Mouse (Mus musculus) intestine, postnatal 0 days (tissue): ENCODE results near the gene Camta1. TPM values are rescaled to one million over a fixed set of nuclear protein-coding genes. Genes with fewer than 3 reads are reported as not detected.

Source experiments
- ATAC-seq: fragments of 200-750 bp; cut with Nextera tagmentation; 2 replicates; pipeline ENCODE4 v1.8.0; 2017; ENCODE audit warnings: mild to moderate bottlenecking, moderate TSS enrichment, moderate library complexity
- H3K27ac ChIP-seq: fragments of 300-500 bp; sonication (generic); 2 replicates; pipeline ENCODE4 v1.5.1; 2014; ENCODE audit warnings: mild to moderate bottlenecking, low read depth, low read length, moderate library complexity
- H3K27me3 ChIP-seq: fragments of 300-500 bp; sonication (generic); replicated peaks from 2 replicates; pipeline ENCODE4 v1.6.1; 2014; ENCODE audit warnings: low read length, mixed read lengths; ENCODE audit not compliant: control insufficient read depth, insufficient read depth
- H3K36me3 ChIP-seq: fragments of 300-500 bp; sonication (generic); 2 replicates; pipeline ENCODE4 v1.6.1; 2014; ENCODE audit warnings: mild to moderate bottlenecking, moderate library complexity; ENCODE audit not compliant: control insufficient read depth, insufficient read depth
- H3K4me1 ChIP-seq: fragments of 300-500 bp; sonication (generic); replicated peaks from 2 replicates; pipeline ENCODE4 v1.6.1; 2014; ENCODE audit warnings: antibody characterized with exemption, low read length, mixed read lengths; ENCODE audit not compliant: control insufficient read depth, insufficient read depth
- H3K4me2 ChIP-seq: fragments of 300-500 bp; sonication (generic); replicated peaks from 2 replicates; pipeline ENCODE4 v1.6.1; 2014; ENCODE audit warnings: low read depth, mild to moderate bottlenecking, moderate library complexity
- H3K4me3 ChIP-seq: fragments of 300-500 bp; sonication (generic); 2 replicates; pipeline ENCODE4 v1.5.1; 2014; ENCODE audit warnings: low read depth, low read length
- H3K9ac ChIP-seq: fragments of 300-500 bp; sonication (generic); 2 replicates; pipeline ENCODE4 v1.6.1; 2014; ENCODE audit warnings: mild to moderate bottlenecking, low read depth, low read length
- H3K9me3 ChIP-seq: fragments of 300-500 bp; sonication (generic); 2 replicates; pipeline ENCODE4 v1.6.1; 2016; ENCODE audit warnings: mixed run types; ENCODE audit not compliant: control insufficient read depth
- CTCF ChIP-seq: sonication (generic); IDR thresholded peaks from 2 replicates; pipeline ENCODE4 v1.5.1; 2016; ENCODE audit warnings: low read depth, mild to moderate bottlenecking, control low read depth, antibody characterized with exemption, moderate library complexity
- WGBS: fragments of 180-500 bp; shearing (Covaris S2); extraction: QIAGEN DNeasy Blood & Tissue Kit; methylation state at CpG from one replicate; pipeline ENCODE4 v1.1.7; 2014; 5-methylcytosine and 5-hydroxymethylcytosine counted together
- polyA plus RNA-seq: library from polyadenylated mRNA; unstranded; fragments of >200 nt; fragmentation: Nextera tagmentation; extraction: Ambion mirVana; gene quantifications from 2 replicates; pipeline ENCODE4 v1.2.1, GENCODE M21; 2015

The Camta1 gene
- polyA plus RNA-seq, 1 experiment from 2014 or later, result 54.1 TPM

DNA sequence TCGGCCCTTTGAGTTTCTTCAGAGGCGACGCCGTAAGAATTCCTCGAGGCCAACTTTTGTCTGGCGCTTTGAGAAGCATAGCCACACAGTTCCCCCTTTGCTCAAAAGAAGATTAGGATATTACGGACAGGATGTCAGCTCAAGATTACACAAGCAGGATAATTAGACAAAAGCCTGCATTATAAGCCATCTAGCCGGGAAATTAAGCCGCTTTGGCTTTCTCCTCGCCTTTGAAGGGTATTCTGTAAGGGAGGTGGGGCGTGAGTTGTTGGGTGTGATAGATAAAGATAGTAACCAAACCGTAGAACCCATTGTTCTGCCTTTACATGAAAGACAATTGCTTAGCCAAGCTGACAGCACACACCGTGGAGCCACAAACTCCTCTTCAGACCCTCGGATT lies 579.6 kb downstream of the Camta1 start:
- no peak for TF ChIP-seq CTCF
- no peak for ATAC-seq
- Histone ChIP-seq H3K4me2 (no peak overlapping the region), H3K27ac (no peak overlapping the region), H3K36me3 (no peaks in the 10 kb centered on the region), H3K4me3 (no peak overlapping the region), H3K9me3 (no peaks in the 10 kb centered on the region), H3K27me3 (no peaks in the 10 kb centered on the region; the same call in 1 of the 2 replicates), H3K9ac (no peak overlapping the region), H3K4me1 (no peaks in the 10 kb centered on the region)
- 60% methylated on average over 14 of the region's 14 CpGs for WGBS

DNA sequence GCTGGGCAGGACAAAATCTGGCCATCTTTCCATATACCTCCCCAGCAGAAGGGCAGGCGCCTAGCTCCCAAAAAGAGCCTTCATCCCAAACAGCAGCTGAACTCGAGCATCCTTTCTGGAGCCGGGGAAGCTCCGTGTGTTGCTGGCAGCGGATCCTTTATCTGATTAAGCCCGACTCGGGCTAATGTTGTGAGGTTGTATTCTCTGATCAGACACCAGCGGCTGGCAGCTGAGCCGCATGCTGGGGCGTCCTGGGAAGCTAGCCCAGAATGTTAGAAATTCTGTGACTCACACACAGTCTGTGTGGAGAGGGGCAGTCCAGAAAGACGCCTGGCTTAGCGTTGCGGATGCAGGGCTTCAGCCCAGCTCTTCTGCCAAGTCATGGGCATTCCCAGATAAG lies 586.4 kb downstream of the Camta1 start:
- Histone ChIP-seq H3K4me2 (no peak overlapping the region), H3K4me3 (no peak overlapping the region), H3K36me3 (no peaks in the 10 kb centered on the region), H3K27ac (no peak overlapping the region), H3K9me3 (no peaks in the 10 kb centered on the region), H3K4me1 (no peaks in the 10 kb centered on the region), H3K27me3 (no peaks in the 10 kb centered on the region), H3K9ac (no peak overlapping the region)
- ATAC-seq, result no peak
- WGBS, result 64% methylated on average over 13 of the region's 13 CpGs
- no peak for TF ChIP-seq CTCF

DNA sequence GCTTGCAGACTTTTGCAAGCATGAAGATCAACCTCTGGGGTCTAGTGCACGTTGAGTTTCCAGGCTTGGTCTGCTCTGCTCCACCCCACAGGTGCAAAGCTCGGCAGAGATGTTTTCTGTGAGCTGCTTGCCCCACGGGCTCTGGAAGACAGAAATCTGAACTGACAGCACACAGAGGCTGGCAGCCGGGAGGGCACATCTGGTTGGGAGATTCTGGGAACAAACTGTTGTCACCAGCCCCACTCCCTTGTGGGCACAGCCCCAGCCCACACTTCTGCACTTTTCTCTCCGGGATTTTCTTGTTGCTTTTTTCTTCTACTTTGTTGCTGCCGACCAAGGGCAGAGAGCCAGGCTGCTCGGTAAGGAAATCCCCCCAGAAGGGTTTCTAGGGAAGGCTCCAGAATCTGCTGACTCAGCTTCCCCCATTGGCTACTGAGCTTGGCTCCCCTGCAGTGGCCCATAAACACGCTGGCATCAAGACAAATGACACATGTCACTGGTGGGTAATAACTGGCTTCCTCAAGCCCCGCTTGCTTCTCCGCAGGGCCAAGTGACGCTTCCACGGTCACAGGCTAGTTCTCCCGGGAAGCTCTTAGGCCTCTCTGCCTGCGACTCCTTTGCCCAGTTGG lies 597.8 kb downstream of the Camta1 start:
- H3K4me1 ChIP-seq, result no peaks in the 10 kb centered on the region
- 55% methylated on average over 14 of the region's 14 CpGs for WGBS
- TF ChIP-seq CTCF, result no peak
- no peak for ATAC-seq
- no peaks in the 10 kb centered on the region for H3K27me3 ChIP-seq
- H3K4me3 ChIP-seq, result no peak overlapping the region
- H3K9ac ChIP-seq, result no peak overlapping the region
- no peaks in the 10 kb centered on the region for H3K36me3 ChIP-seq
- no peaks in the 10 kb centered on the region for H3K9me3 ChIP-seq
- H3K4me2 ChIP-seq, result no peak overlapping the region
- no peak overlapping the region for H3K27ac ChIP-seq

DNA sequence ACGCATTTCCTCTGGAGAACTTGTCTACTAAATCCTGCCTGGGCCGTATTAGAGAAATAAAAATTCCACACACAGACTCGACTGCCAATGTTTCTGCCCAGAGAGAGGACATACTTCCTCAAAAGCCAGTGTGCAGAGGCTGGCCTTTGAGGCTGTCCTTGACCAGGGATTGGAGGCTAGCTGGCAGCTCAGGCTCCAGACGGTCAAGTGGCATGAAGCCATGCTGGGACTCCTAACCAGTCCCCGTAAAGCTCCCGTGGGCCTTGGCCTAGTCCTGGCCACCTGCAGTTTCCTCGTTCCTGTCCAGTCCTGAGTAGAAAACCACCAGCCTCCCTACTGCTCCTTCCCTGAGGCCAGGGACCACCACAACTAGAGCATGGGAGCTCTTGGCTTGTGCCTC lies 598.6 kb downstream of the Camta1 start:
- Histone ChIP-seq H3K36me3 (no peaks in the 10 kb centered on the region), H3K27me3 (no peaks in the 10 kb centered on the region), H3K4me2 (no peak overlapping the region), H3K9ac (no peak overlapping the region), H3K9me3 (no peaks in the 10 kb centered on the region), H3K4me1 (no peaks in the 10 kb centered on the region), H3K27ac (no peak overlapping the region), H3K4me3 (no peak overlapping the region)
- ATAC-seq, result no peak
- TF ChIP-seq CTCF, result no peak
- 59% methylated on average over 7 of the region's 7 CpGs for WGBS

DNA sequence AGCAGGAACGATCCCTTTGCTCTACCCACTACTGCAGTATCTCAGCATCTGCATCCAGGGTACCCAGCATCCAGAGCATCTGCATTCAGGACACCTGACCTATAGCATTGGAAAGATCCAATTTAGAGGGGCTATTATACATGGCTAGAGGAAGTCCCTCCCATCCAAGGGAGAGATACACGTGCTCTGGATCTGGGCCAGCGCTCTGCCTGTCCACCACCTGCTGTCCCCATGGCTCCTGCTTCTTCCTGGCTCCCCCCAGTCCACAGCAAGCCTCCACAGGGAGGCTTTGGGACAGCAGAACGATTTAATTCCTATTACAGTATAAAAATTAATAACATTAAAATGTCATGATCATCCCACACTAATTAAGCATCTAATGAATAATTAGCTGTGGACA lies 605.1 kb downstream of the Camta1 start:
- no peak for ATAC-seq
- H3K4me2 ChIP-seq, result no peak overlapping the region
- H3K36me3 ChIP-seq, result no peaks in the 10 kb centered on the region
- WGBS, result 52% methylated on average over 4 of the region's 4 CpGs
- H3K4me3 ChIP-seq, result no peak overlapping the region
- H3K9ac ChIP-seq, result no peak overlapping the region
- H3K27me3 ChIP-seq, result no peaks in the 10 kb centered on the region
- H3K4me1 ChIP-seq, result no peaks in the 10 kb centered on the region
- no peaks in the 10 kb centered on the region for H3K9me3 ChIP-seq
- no peak for TF ChIP-seq CTCF
- no peak overlapping the region for H3K27ac ChIP-seq

DNA sequence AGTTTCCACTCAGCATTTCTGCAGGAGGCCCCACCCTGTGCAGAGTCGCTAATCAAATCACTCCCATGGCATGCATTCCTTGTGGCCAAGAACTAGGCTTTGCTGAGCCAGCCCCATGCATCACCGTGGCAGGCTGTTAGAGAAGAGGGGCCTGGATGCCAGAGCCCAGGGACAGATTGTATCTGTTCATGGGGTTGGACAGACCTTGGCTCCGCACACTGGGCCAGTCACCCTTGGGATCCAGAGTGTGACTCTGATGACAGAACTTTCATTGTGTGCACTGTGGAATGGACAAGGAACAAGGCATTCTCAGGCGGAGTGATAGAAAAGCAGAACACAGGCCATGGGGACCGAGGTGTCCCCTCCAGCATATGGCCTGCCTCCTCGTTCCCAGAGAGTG lies 610.9 kb downstream of the Camta1 start:
- TF ChIP-seq CTCF, result no peak
- H3K4me1 ChIP-seq, result no peaks in the 10 kb centered on the region
- no peak overlapping the region for H3K4me2 ChIP-seq
- H3K4me3 ChIP-seq, result no peak overlapping the region
- H3K36me3 ChIP-seq, result no peaks in the 10 kb centered on the region
- no peak overlapping the region for H3K9ac ChIP-seq
- H3K27me3 ChIP-seq, result no peaks in the 10 kb centered on the region
- H3K27ac ChIP-seq, result no peak overlapping the region
- H3K9me3 ChIP-seq, result no peaks in the 10 kb centered on the region
- no peak for ATAC-seq
- WGBS, result 92% methylated on average over 6 of the region's 6 CpGs
